Mouse (Mus musculus): ENCODE measurements around the gene Cacna2d3.
A peak's percentile ranks its signal among the peaks of the same experiment; 100 is the strongest.

The Cacna2d3 gene

DNA sequence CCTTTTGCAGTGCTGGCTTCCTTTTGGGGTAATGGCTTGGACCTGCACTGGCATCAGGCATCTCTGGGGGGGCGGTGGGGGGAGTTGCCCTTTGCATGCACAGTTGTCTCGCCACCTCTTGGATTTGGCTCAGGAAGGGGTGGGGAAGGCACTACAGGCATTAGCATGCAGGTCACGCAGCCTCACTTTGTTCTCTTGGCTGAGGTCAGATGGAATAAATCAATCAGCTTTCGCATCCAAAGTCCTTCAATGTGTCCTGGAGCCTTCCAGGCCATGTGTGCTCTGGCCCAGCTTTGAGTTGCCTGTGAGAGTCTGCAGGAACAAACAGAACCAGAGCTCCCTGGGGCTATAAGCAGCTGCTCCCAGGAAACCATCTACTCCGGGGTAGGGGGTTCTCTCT is 705.8 kb downstream of the Cacna2d3 start:
- DNase-seq (ENCODE audit: inconsistent ontology term), result peak; percentile 51

- DNase-seq (ENCODE audit: inconsistent ontology term), result peak; percentile 17
Measured at GRCm38 (mm10) chr14:29014680-29015079, 707.0 kb downstream of the Cacna2d3 start.

DNA sequence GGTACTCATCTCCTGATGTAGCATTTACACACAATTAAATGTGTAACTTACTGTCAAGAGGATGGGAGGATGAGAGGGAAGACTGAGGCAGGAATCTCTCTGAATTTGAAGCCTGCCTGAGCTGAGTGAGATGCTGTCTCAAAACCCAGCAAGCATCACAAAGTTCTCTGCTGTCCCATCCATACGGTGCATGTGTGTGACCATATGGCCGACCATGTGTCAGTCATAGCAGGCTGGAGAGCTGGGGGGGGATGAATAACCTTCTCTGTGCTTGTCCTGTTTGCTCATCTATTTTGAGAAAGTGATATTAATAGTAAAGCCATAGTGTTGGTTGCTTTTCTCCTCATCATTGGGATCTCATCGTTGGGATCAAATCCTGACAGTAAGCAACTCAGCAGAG is 708.5 kb downstream of the Cacna2d3 start:
- no peak for DNase-seq (ENCODE audit: inconsistent ontology term)

DNA sequence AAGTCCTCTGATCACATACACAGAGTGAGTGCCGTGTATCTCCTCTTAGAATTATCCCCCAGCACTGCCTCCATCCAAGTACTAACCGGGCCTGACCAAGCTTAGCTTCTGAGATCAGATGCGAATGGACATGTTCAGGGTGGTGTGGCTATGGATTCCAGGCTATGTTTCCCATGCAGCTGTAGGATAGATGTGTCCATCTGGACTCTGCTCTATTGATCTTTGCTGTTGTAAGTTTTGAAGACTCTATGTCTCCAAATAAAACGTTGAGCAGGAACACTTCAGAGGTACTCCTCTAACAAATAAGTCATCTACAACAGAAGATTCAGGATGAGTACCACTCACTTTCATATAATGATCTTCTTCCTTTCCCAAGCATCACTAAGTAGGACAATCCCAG is 712.0 kb downstream of the Cacna2d3 start:
- DNase-seq (ENCODE audit: inconsistent ontology term), result no peak

DNA sequence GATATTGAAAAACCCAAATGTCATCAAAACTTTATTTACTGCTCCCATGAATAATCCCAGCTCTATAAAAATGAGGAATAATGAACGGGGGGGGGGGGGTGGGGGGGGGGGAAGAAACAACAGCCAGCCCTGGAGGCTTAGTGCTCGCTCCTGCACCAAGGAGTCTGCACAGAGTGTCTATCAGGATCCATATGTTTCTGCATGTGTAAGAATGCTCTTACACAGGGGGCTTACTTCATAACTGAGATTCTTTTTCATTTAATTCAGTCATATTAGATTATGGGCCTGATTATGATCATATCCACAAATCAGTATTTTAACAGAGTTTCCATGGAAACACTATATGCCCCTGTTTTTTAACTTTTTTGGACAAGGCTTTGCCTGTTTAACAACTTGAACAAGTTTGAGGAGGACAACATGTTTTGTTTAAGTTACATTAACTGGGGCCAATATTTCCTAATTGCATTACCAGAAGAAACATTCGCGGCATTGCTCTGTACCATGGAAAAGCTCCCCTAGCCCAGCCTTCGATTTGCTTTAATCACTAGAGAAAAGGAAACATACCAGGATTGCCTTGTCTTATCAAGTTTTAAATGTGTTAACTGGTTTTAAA is 716.3 kb downstream of the Cacna2d3 start:
- no peak for DNase-seq (ENCODE audit: inconsistent ontology term)

GRCm38 (mm10) chr14:28996569-28996968 is 725.1 kb downstream of the Cacna2d3 start:
- no peak for DNase-seq (ENCODE audit: inconsistent ontology term)

GRCm38 (mm10) chr14:28988211-28988900 is 733.3 kb downstream of the Cacna2d3 start:
- peak; percentile 80 for DNase-seq (ENCODE audit: inconsistent ontology term)

GRCm38 (mm10) chr14:28984276-28984675 is 737.4 kb downstream of the Cacna2d3 start:
- peak; percentile 26 for DNase-seq (ENCODE audit: inconsistent ontology term)

- peak; percentile 13 for DNase-seq (ENCODE audit: inconsistent ontology term)
Measured at GRCm38 (mm10) chr14:28980482-28980881, 741.2 kb downstream of the Cacna2d3 start.

GRCm38 (mm10) chr14:28979230-28979629 is 742.4 kb downstream of the Cacna2d3 start:
- no peak for DNase-seq (ENCODE audit: inconsistent ontology term)

- DNase-seq (ENCODE audit: inconsistent ontology term), result no peak
Measured at GRCm38 (mm10) chr14:28972620-28973019, 749.0 kb downstream of the Cacna2d3 start.

DNA sequence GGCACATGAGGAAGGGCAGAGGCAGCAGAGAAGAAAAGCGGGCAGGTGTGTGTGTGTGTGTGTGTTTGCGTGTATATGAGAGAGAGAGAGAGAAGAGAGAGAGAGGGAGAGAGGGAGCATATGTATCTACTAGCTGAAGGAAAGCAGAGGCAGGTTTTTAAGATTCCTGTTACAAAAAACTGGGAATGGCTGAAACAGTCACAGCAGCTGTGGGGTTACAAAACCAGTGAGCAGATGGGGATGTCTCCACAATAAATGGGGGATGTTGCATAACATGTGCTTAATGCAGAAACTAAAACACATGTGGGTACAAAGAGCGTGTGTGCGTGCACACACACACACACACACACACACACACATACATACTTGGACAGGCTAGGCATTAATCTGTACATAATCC is 752.4 kb downstream of the Cacna2d3 start:
- DNase-seq (ENCODE audit: inconsistent ontology term), result no peak

DNA sequence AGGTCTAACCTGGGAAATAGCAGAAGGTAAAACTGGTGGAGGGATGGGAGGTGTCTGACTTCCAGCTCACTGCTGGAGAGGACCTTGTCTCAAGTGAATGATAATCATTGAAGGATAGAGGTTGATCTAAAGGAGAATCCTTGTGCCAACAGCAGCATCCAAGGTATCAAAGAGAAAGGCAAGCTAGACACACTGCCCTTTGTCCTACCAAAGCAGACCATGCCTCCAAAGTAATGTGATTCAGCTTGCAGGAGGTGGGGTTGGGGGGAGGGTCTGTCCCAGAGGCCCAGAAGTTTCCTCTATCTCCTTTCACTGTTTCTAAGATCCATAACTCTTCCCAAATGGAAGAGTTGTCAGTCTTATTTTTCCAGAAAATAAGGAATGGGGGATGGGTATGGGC is 754.8 kb downstream of the Cacna2d3 start:
- DNase-seq (ENCODE audit: inconsistent ontology term), result no peak

DNA sequence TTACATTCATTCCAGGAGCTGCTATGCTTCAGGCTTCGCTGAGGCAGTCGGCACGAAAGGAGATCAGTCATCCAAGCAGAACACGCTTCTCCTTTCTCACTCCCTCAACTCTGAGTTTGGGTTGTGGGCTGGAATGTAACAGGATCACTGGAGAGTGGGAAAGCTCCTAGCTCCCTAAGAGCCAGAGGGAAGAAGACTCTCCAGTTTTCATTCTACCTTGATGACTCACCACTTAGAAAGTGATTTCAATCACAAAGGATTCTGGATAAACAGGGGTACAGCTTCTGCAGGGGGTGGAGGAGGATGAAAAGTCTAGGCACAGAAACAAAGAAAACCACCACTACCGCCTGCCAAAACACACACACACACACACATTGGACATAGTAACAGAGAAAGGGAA is 760.3 kb downstream of the Cacna2d3 start:
- DNase-seq (ENCODE audit: inconsistent ontology term), result peak; percentile 26

- no peak for DNase-seq (ENCODE audit: inconsistent ontology term)
Measured at GRCm38 (mm10) chr14:28959042-28959441, 762.6 kb downstream of the Cacna2d3 start.

DNA sequence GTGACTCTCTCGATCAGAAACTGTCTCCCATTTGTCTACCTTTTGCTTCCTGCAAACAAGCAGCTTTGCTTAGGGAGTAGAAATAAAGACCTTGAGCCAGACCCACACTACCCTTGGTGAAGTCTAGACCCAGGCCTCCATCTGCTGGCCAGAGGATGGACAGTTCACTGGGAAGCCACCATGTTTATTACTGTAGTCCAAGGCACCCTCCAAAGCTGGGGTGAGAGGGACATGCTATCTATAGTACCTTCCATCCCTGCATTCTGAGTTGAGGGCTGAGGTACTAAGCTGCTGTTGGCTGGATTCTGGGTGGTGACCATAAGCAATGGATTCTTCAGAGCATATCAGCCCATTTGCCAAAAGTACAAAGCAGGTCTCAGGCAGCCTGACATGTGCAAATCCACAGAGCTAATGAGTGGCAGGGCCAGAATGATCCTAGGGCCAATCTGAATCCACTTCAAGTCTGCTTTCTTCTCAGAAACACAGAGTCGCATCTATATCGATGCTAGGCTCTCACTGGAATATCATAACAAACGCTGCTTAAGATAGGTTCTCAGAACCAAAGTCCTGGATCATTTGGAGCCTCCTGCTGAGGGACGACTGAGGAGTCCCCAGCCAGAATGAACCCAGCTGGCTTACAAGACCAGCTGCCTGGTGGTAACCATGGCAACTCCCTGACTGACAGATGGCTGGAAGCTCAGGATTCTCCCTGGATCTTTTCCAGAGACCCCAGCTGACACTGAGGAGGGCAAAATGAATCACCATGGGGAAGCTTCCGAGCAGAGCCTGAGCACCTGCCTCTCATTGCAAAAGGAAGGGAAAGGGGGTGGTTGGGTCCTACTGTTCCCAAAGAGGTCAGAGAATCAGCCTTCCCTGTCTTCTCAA is 763.3 kb downstream of the Cacna2d3 start:
- DNase-seq (ENCODE audit: inconsistent ontology term), result peak; percentile 67

GRCm38 (mm10) chr14:28955181-28955580 is 766.5 kb downstream of the Cacna2d3 start:
- DNase-seq (ENCODE audit: inconsistent ontology term), result no peak

DNA sequence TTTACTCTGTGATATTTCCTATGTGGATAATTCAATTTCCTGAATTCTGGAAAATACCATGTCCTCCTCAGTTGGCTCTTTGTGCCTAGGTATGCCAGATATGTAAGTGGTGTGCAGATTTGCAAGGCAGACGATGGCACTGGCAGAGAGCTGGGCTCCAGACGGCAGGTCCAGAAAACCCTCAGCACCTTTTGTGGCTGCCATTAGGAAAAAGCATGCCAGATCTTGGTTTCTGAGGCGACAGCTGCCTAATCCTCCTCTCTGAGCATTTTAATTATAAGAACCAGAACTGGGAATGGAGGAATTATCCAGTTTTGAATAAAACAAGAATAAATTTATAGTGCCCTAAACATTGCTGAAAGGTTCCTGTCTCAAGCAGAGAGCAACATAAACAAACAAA is 767.1 kb downstream of the Cacna2d3 start:
- no peak for DNase-seq (ENCODE audit: inconsistent ontology term)

DNA sequence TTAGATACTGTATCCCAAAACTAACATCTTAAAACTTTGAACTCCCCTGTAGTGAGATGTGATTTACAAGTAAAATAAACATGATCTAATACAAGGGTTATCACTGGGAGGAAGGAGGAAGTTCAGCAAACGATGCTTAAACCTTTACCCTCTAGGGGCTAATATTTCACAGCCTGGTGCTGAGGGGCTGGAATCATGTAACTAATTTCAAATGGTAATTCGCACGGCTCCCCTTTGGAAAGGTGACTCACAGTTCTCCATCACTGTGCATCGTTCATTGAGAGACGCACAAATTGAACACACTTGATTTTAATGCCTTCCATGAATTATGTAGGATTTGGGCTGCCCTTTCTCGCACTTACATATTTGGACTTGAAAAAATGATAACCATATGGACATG is 767.6 kb downstream of the Cacna2d3 start:
- no peak for DNase-seq (ENCODE audit: inconsistent ontology term)

DNA sequence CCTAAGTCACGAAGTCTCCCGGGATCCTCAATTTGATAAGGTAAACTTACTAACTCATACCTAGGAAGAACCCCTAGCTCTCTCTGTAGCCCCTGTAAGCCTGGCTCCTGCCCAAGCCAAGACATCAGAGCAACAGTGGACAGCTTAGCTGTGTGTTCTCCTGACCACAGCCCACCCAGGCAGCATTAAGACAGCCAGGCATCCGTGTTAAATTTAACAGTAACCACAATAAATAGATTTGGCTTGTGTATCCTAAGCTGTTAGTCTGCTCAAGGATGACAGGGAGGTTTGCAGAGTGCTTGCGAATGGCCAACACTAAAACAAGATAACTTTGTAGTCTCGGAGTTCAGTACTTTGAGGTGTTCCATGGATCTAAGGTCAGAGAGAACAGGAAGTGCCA is 768.3 kb downstream of the Cacna2d3 start:
- DNase-seq (ENCODE audit: inconsistent ontology term), result no peak

DNA sequence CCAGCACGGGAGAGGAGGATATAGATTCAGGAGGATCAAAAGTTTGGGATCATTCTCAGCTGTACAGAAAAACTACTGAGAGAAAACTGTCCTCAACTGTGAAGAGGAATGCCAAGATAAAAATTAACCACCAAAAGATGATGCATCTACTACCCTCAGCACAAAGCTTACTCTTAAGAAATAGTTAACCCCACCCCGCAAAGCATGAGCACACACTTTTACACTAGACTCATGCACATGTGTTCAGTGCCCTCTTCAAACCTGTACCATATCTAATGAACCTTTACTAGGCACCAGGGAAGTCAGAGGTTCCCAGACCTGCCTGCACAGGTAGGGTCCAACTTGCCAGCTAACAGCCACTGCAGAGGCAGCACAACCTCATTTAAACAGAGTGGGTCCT is 771.2 kb downstream of the Cacna2d3 start:
- DNase-seq (ENCODE audit: inconsistent ontology term), result no peak

DNA sequence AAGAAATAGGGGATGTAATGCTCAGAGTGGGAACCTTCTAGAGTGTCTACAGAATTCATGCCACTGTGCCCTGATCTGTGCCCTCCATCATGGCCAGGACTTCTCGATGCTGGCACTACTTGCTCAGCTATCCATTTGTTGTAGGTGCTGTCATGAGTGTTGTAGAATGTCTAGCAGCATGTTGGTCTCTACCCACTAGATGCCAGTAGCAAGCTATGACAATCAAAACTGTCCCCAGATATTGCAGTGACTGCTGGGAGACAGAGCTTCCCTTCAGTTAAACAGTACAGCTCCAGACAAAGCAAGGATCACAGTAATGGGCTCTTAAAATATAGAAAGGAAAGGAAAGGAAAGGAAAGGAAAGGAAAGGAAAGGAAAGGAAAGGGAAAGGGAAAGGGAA is 771.9 kb downstream of the Cacna2d3 start:
- DNase-seq (ENCODE audit: inconsistent ontology term), result peak; percentile 35
